Mouse (Mus musculus) heart, postnatal 10 days (tissue): ENCODE results near the gene Grb10. TPM values are rescaled to one million over a fixed set of nuclear protein-coding genes. Genes with fewer than 3 reads are reported as not detected.
A peak's percentile ranks its signal among the peaks of the same experiment; 100 is the strongest.

Experiments
- DNase-seq, 2 experiments: peaks; one replicate each; pipeline ENCODE4 v3.0.0; 2021
- intact Hi-C: fragments of 180-260 bp; cut with DNase I; formaldehyde crosslinking; loops from one replicate; pipeline ENCODE4 v1.15.1; 2025
- total RNA-seq, 2 experiments: library from RNA; stranded (reverse); gene quantifications; 2 replicates each; pipeline ENCODE4 v1.2.3; 2021

Grb10 gene
- total RNA-seq, 2 experiments from 2014 or later, result 233 to 235 TPM

DNA sequence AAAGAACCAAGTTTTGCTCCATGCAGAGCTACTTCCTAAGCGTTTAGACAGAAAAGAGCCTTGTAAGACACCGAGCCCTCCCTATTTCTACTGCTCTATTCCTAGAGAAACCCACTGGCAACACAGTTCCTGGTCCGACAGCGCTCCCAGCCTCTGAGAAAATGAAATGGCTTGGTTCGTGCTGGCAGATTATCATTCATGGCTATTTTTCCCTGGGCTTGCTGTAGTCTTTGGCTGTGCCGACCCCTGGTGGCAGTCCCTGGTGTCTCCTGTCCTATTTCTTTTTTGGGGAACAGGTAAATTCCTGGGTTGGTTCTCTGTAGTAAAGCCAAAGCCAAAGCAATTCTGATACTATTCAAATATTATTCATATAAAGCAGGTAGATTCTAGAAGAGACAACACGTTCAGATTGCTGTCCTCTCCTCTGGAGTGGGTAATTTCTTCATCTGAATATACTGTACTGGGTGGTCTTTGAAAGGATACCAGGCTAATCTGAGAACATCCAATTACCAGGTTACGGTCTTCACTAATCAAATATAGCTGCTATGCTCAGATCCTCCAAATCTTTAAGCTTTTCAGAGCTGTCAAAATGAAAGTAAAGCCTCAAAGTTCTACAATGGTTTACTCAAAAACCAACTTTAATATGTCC is 65.0 kb downstream of the Grb10 start:
- DNase-seq, result peak; percentile 86
- intact Hi-C loops, result loop anchor here (1.0 to 10.0 kb wide), 5 partner anchors 129 to 509 kb away; partner anchors contain the start of genes Spata48 and Zpbp

DNA sequence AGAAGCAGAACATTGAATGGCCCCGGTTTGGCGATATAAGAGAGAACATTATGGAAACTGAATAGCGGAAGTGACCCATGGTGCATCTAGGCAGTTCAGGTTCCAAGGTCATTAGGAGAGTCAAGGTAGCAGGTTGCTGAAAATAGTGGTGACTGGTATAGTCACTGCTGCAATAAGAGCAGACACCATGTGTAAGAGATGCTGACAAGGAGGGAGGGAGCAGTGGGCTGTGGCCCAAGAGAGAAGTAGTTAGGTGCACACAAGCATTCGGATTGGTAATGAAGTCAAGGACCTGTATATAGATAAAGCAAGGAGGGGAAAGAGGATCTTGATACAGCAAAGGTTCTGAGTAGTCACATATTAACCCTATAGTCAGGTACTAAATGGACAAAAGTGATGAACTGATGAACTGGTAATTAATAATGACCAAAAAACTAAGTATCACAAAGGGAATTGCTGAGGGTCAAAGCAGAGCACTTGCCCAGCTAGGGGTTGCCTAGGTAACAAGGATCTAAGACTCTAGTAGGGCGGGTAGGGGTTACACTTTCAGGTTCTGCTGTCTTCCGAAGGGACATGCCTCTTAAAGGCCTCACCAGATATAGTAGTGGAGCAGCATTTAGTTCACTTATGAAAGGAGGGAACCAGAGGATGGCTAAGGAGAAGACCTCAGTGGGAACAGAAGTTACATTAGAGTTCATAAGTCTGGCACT is 65.9 kb downstream of the Grb10 start:
- no peak for DNase-seq
- intact Hi-C loops, result loop anchor here (1.0 to 10.0 kb wide), 5 partner anchors 128 to 508 kb away; partner anchors contain the start of genes Spata48 and Zpbp

DNA sequence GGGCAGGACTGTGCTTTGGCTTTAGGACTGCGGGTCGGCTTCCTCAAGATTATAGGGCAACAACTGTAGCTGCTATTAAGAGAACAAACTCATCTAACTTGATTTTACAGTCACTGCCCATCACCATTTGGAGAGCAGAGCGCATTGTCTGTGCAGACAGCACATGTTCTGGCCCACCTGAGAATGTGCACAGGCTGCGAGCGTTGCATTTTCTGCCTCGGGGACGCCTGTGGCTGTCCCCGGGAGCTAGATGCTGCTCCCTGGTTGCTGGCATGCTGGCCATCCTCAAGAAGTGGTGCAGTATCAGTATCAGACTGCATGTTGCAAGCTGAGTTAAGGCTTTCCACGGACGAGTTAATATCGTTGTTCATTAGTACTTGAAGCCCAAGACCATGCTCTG is 68.2 kb downstream of the Grb10 start:
- intact Hi-C loops, result loop anchor here (10.0 kb wide), 2 partner anchors 415 to 505 kb away; partner anchors contain the start of genes Spata48 and Zpbp

DNA sequence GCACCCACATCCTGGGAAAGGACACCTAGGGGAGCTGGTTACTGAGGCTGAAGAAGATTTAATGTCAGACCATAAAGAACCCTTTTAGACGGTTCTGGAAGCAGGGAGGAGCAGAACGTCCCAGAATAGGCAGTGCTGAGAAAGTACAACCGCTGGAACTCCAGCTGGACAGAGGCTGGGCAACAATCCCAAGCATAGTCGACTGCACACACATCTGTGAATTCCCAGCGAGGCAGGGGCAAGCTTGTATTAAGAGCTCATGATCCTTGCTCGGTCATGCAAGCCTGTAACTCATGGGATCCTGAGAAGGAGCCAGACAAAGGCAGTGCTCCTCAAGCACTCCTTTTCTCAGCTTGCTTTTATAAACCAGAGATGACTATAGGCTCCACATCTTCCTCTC is 69.7 kb downstream of the Grb10 start:
- intact Hi-C loops, result no loop called here
- DNase-seq, result peak; percentile 79 to 87

More for the DNA sequence above, 68.2 kb downstream of the Grb10 start:
- no peak for DNase-seq

DNA sequence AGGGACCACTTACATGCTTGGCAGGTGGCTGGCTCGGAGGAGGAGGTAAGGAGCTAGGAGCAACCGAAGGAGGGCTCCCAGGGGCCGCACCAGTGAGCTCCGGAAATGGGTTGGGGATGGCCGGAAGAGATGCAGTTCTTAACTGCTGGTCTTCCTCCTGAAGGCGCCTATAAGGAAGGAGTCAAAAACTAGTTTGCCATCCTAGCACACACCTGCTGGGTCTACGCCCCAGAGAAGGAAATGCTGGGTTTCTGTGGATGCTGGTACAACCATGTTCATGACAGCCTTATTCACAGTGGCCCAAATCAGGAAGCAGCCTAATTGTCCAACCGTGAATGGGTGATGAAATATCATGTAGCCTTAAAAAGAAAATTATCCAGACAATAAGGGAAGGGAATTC is 71.0 kb downstream of the Grb10 start:
- no peak for DNase-seq
- intact Hi-C loops, result no loop called here

DNA sequence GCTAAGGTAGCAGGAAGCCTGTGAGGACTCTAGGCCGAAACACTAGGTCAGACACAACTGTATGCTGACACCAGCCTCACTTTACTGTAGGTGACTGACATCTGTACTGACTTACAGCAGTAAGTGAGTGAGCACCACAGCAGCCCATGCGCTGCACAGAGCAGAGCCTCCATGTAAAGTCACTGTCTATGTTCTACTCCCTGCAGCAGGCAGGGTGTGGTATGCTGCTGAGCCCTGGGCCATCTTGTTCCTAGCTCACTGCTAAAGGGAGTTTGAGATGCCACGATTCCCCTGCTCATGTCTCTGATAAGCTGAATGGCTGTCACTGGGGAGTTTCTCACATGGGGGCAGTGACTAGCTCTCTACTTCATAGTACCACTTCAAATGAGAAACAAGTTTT is 72.3 kb downstream of the Grb10 start:
- intact Hi-C loops, result no loop called here
- DNase-seq, result no peak

DNA sequence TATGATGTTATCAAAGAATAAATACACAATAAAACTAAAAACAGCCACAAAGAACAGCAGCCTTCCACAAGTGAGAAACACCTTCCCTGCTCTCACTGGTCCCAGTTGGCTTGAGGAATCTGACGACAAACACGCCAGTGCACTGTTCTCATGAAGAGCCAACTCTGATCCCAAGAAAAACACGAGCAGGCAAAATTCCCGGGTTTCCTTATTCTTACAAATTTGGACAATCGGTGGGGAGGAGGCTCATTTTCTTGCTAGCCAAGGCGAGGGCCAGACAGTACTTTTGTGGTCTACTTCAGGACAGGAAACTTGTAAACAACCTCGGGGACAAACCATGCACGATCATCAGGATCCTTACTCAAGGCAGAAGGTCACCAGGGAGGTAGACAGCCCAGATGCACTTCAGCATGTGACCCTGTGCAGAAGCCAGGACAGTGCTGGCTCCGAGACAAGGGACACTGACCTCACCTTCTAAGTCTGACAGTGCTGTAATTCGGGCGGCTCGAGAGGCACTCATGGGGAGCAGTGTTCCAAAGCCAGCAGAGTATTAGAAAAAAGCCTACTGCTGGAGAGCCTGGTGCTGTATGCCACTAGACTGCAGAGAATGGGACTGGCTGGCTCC is 72.9 kb downstream of the Grb10 start:
- DNase-seq, result peak; percentile 93 to 95
- intact Hi-C loops, result no loop called here

DNA sequence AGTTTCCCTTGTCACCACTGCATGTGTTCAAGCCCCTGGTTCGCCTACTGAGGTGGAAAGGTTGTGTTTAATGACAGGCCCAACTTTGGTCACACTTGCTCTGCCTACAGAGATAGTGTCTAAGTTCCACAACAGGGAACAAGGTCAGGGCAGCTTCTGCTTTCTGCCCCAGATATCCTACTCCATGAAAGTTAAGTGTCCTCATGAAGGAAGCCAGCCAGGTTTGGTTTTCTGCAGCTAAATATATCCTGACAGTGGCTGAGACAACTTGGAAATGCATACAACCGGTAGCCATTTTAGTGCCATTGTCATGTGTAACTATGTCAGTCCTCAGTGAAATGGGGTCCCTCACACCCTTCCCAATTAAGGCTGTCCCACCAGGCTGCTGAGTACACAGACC is 73.8 kb downstream of the Grb10 start:
- no peak for DNase-seq
- intact Hi-C loops, result no loop called here

DNA sequence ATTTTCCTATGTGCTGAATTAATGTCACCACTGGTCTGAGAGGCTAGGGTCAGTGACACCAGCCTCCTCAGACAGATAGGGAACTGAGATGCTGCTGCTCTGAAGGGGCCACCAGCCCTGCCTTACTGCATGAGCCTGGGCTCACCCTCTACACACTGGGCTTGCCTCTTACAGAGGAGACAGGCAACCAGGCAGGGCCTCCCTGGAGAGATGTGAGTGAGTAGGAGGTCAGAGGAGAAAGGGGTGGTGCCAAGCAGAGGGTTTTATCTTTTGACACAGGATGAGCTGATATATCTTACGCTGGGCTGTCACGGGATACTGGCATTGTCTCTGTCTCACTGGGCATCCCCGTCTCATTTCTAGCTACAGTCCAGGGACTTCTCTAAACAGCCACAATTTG is 74.9 kb downstream of the Grb10 start:
- intact Hi-C loops, result no loop called here
- no peak for DNase-seq

DNA sequence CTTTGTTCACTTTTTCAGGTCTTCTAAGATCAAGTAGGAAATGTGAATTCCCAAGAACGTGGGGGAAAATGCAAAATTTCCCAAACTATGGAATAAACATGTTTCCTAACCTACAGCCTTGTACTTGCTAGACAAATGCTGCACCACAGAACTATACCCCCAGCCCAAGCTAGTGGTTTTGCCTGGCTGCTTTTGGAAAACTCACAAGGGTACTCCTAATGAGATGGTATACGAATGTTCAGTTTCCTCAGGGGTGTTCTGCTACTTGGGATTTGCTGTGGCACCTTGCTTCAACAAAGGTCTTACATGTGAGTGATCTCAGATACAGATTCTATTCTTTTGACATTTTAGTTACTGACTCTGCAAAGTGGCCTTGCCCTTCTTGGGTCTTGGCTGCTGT is 75.4 kb downstream of the Grb10 start:
- DNase-seq, result no peak
- intact Hi-C loops, result no loop called here

DNA sequence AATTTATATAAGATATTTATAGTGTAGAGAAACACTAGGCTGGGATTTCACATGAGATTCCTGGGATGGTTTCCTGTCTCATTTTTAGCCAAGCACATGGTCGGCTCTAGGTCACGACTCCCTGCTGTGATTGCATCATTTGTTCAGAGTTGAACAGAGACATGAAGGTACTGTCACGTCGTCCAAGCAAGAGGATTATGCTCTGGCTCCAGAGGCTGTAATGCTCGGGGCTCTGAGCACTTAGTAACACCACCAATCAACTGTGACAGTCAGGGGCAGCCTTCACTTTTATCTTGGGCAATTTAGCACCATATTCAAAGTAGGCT is 75.9 kb downstream of the Grb10 start:
- intact Hi-C loops, result no loop called here
- DNase-seq, result no peak

DNA sequence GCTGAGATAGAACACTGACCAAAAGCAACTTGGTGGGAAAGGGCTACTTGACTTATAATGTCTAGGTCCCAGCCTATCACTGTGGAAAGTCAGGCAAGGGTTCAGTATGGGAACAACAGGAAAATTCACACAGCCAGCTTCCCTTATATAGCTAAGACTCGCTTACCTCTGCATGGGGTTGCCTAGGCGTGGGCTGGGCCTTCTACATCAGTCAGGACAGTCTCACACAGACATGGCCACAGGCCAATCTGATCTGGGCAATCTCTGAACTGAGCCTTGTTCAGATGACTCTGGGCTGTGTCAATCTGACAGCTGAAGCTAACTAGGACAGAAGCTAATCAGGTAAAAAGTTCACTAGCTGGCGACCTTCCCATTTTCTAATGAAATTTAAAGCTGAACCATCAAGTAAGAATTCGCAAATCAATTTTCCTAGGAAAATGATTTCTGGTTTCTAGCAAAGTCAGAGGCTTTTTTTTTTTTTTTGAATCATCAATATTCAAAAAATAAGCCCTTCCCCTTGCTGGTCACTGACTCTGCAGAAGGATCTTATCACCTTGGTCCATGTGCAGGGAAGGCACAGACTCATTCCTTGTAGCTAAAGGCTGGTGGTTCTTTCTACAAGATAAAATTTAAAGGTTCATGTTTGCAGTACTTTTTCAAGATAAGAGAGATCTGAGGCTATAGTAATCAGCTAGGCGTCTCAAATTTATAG is 76.4 kb downstream of the Grb10 start:
- intact Hi-C loops, result no loop called here
- DNase-seq, result peak; percentile 59 to 69

DNA sequence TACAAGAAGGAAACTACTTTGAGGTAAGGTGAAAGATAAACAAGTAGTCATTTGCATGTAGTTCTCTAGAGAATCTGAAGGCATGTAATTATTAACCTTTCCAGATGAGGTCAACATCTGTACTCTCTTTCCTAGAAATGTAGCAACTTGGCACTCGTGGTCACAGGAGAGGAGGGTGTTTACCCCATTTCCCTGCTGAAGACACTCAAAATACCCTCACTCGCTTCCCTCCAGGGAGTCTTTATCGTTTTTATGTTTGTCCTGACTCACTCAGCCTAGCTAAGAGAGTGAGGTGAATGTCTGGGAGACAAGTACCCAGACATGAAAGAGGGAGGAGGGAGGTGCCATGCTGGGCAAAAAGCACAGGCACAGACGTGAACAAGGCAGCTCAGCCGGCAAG is 77.6 kb downstream of the Grb10 start:
- intact Hi-C loops, result no loop called here
- no peak for DNase-seq

DNA sequence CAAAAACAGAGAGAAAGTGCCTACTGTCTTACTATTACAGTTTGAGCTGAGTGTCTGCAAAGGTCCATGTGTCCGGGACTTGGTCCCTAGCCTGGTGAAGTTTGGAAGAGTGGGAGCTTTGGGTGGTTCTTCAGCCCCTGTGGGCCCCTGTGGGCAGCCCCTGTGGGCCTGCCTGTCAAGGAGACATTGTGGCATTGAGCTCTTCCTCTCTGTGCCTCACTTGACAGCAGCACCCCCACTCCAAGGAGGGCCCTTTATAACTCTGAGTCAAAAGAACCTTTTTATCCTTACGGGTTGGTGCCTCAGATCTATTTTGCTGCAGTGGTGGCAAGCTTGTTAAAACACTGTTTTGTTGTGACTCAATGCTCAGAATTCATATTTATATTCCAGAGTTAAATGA is 78.3 kb downstream of the Grb10 start:
- DNase-seq, result no peak
- intact Hi-C loops, result no loop called here

DNA sequence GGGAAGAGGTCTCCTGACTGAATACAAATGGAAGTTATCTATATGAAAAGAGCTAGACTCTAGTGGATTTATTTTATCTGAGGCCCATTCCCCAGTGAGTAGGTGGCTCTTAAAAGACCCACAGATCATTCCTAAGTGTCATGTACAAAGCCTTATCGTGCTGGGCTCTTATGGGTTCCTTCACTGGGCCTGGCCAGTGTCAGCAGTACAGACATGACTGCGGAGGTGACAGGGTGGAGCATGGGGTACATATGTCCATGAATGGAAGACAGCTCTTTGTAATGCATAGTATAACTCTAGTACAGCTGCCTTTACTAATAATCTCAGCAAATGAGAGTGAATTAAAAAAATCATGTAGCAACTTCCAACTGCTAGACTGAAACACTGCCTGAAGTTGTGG is 80.0 kb downstream of the Grb10 start:
- DNase-seq, result no peak
- intact Hi-C loops, result no loop called here

DNA sequence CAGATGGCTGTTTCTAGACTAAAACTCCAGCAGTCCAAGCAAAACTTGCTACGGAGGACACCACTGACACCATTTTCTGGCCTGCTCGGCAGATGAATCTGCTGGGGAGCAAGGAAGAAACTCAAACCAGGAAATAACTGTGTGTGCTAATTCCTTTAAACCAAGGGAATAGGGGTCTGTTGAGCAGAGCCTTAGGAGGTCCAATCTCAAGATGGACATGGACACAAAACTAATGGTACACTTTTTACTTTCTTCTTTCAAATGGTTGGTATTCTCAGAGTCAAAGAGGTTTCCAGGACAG is 80.5 kb downstream of the Grb10 start:
- intact Hi-C loops, result no loop called here
- DNase-seq, result no peak

DNA sequence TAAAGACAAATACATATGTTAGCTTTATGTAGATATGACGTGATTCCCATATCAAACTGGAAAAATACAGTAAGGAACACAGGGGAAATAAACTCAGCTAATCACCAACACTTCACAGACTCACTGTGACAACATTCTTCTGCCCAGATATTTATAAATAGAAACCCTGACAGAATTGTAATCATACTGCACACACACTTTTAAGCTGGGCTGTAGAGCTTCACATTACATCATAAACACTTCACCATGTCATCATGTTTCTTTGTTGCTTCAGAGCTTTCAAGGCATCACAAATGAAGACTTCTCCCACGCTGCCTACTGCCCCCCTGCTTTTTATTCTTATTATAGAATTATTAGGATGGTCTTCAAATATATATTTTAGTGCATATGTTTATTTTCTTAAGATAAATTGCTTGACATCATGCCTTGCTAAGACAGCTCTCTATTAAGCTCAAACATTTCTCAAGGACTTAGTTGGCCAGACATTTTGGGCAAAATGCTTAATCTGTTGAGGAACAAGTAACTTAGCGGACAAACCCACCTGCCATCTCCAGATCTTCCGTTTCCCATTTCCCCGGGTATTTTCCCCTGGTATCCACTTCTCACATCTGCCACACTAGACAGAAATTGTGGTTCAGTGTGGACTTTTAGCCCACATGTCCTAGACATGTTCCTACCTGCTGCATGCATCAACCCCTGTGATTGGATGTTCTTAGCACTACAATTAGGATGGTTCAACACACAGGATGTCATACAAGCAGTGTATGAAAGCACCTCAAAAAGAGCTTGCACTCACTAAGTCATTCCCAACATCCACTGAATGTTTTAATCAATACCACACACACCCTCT is 81.0 kb downstream of the Grb10 start:
- no peak for DNase-seq
- intact Hi-C loops, result no loop called here

DNA sequence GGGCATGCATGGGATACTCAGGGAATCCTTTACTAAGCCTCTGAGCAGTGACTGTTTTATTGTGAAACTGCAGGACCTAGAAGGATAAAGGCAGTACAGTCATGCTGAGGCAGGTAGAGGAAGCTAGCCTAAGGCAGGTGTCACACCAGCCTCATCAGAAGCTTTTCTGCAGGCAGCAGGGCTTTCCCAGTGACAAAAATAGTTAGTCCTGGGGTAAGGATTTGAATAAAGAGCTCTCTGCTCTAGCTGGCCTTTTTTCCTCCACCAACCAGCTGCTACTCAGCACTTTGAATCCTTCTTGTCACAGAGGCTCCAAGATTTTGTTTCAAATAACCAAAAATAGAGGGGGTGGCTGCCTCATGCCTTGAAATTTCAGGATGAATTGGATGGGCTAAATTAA is 82.7 kb downstream of the Grb10 start:
- intact Hi-C loops, result no loop called here
- DNase-seq, result no peak

DNA sequence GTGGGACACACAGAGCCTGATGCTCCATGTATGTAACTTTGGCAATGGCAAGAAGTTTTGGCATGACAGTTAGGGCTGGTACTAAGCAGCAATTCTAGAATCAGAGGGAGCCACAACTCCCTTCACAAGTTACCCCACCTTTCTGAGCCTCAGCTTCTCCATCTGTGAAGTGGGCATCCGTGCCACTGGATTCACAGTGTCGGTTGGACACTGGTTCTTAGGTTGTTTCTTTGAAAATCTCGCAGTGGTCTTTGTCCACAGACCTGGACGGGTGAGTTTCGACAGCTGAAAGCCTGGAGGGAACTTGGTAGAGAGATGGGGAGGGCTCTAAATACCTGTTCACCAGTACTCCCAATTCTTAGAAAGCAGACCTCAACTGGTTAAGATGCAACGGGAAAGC is 83.9 kb downstream of the Grb10 start:
- intact Hi-C loops, result no loop called here
- DNase-seq, result no peak

DNA sequence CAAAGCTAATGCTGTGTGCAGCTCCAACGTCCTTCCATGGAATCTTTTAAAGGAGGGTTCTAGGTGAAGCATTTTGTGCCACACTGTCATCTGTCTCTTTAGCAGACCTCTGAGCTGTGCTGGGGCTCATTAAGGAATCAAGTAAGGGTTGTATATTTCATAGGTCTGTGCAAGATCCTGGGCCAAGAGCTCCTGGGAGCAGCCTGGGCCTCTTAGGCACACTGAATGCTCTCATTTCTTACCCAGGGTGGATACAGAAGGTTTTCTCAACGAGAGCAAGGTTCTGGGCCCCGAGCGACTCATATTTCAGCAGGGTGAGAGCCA is 84.4 kb downstream of the Grb10 start:
- intact Hi-C loops, result no loop called here
- no peak for DNase-seq
